In the genomic region with DNA sequence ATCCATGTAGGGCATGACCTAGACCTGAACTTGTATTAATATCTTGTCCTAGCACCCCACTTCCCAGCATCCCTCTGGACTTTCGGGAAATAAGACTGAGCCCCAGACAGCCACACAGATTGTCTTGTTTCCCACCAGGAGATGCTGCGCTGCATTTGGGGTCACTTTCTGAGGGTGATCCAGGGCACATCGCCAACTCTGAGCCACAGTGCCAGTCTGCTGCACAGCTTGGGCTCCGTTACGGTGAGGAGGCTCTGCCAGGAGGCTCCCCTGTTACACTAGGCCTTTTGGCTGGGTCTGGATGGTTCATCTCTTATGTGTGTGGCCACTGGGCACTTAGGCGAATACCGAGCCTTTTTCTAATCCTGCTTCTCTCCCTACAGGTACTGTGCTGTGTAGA, we compare ENCODE assay signal across 13 mouse cellular contexts.
"Had no signal": no experiment of that assay in that cellular context is flagged by ENCODE, and none has a peak within 500 bp of the region (broad histone marks: within the 10 kb centered on the region; RNA-seq: fewer than 3 reads in every experiment).

No protein-coding gene starts in this region.

- H3K9me3 ChIP-seq: kidney, embryonic 15.5 days; limb, embryonic 13.5 days; midbrain, embryonic 15.5 days; neural tube, embryonic 12.5 days; stomach, embryonic 15.5 days had no signal

- H3K4me3 ChIP-seq: kidney, embryonic 15.5 days; limb, embryonic 13.5 days; midbrain, embryonic 15.5 days; neural tube, embryonic 12.5 days; stomach, embryonic 15.5 days had no signal

- H3K27me3 ChIP-seq: kidney, embryonic 15.5 days; limb, embryonic 13.5 days; midbrain, embryonic 15.5 days; neural tube, embryonic 12.5 days; stomach, embryonic 15.5 days had no signal

- H3K27ac ChIP-seq: kidney, embryonic 15.5 days; limb, embryonic 13.5 days; liver, embryonic 14.5 days; midbrain, embryonic 15.5 days; neural tube, embryonic 12.5 days; stomach, embryonic 15.5 days had no signal

- H3K9ac ChIP-seq: kidney, embryonic 15.5 days; liver, embryonic 14.5 days; midbrain, embryonic 15.5 days; neural tube, embryonic 12.5 days; stomach, embryonic 15.5 days had no signal

- H3K4me1 ChIP-seq: limb, embryonic 13.5 days had no signal

- ATAC-seq: midbrain, embryonic 15.5 days had no signal

- DNase-seq: kidney, postnatal 25 days; layer of hippocampus, adult 9-11 months; layer of hippocampus, postnatal 36 days; lung, adult 18-20 months; lung, postnatal 4 days; thymus, postnatal 36 days had no signal

- H3K4me2 ChIP-seq: kidney, embryonic 15.5 days; limb, embryonic 13.5 days; midbrain, embryonic 11.5 days; midbrain, embryonic 15.5 days; neural tube, embryonic 12.5 days; stomach, embryonic 15.5 days had no signal
